Mouse (Mus musculus): ENCODE data around the gene Dnajc15.

Gene Dnajc15

GRCm38 (mm10) chr14:77860841-77861560, 13.9 kb downstream of the Dnajc15 start:
- no peak for DNase-seq (ENCODE audit: low spot score in 2 of 2)

GRCm38 (mm10) chr14:77859894-77860293, 15.0 kb downstream of the Dnajc15 start:
- no peak for DNase-seq (ENCODE audit: low spot score in 2 of 2)

- no peak for DNase-seq (ENCODE audit: low spot score in 2 of 2)
Measured at GRCm38 (mm10) chr14:77853951-77854350, 21.0 kb downstream of the Dnajc15 start.

GRCm38 (mm10) chr14:77849852-77850251, 25.1 kb downstream of the Dnajc15 start:
- no peak for DNase-seq (ENCODE audit: low spot score in 2 of 2)

GRCm38 (mm10) chr14:77848349-77848748, 26.6 kb downstream of the Dnajc15 start:
- no peak for DNase-seq (ENCODE audit: low spot score in 2 of 2)

- no peak for DNase-seq (ENCODE audit: low spot score in 2 of 2)
Measured at GRCm38 (mm10) chr14:77846206-77846605, 28.7 kb downstream of the Dnajc15 start.

- no peak for DNase-seq (ENCODE audit: low spot score in 2 of 2)
Measured at GRCm38 (mm10) chr14:77845479-77845878, 29.4 kb downstream of the Dnajc15 start.

GRCm38 (mm10) chr14:77840574-77840973, 34.4 kb downstream of the Dnajc15 start:
- DNase-seq (ENCODE audit: low spot score in 2 of 2) = no peak

GRCm38 (mm10) chr14:77840078-77840477, 34.8 kb downstream of the Dnajc15 start:
- no peak for DNase-seq (ENCODE audit: low spot score in 2 of 2)

GRCm38 (mm10) chr14:77836794-77837193, 38.1 kb downstream of the Dnajc15 start:
- DNase-seq (ENCODE audit: low spot score in 2 of 2) = no peak

GRCm38 (mm10) chr14:77832359-77832758, 42.6 kb downstream of the Dnajc15 start:
- DNase-seq (ENCODE audit: low spot score in 2 of 2) = no peak

GRCm38 (mm10) chr14:77831936-77832335, 43.0 kb downstream of the Dnajc15 start:
- no peak for DNase-seq (ENCODE audit: low spot score in 2 of 2)

GRCm38 (mm10) chr14:77829673-77830072, 45.3 kb downstream of the Dnajc15 start:
- DNase-seq (ENCODE audit: low spot score in 2 of 2) = no peak

- DNase-seq (ENCODE audit: low spot score in 2 of 2) = no peak
Measured at GRCm38 (mm10) chr14:77825891-77826290, 49.0 kb downstream of the Dnajc15 start.

GRCm38 (mm10) chr14:77825121-77825520, 49.8 kb downstream of the Dnajc15 start:
- DNase-seq (ENCODE audit: low spot score in 2 of 2) = no peak

GRCm38 (mm10) chr14:77819841-77820240, 55.1 kb downstream of the Dnajc15 start:
- DNase-seq (ENCODE audit: low spot score in 2 of 2) = no peak

- no peak for DNase-seq (ENCODE audit: low spot score in 2 of 2)
Measured at GRCm38 (mm10) chr14:77817561-77817960, 57.4 kb downstream of the Dnajc15 start.

- DNase-seq (ENCODE audit: low spot score in 2 of 2) = no peak
Measured at GRCm38 (mm10) chr14:77814935-77815334, 60.0 kb downstream of the Dnajc15 start.

- no peak for DNase-seq (ENCODE audit: low spot score in 2 of 2)
Measured at GRCm38 (mm10) chr14:77812890-77813289, 62.0 kb downstream of the Dnajc15 start.

GRCm38 (mm10) chr14:77811466-77811865, 63.5 kb downstream of the Dnajc15 start:
- DNase-seq (ENCODE audit: low spot score in 2 of 2) = no peak

GRCm38 (mm10) chr14:77807836-77808235, 67.1 kb downstream of the Dnajc15 start:
- DNase-seq (ENCODE audit: low spot score in 2 of 2) = no peak

- no peak for DNase-seq (ENCODE audit: low spot score in 2 of 2)
Measured at GRCm38 (mm10) chr14:77806345-77806744, 68.6 kb downstream of the Dnajc15 start.

GRCm38 (mm10) chr14:77802268-77802630, 72.7 kb downstream of the Dnajc15 start:
- DNase-seq (ENCODE audit: low spot score in 2 of 2) = no peak
